Mouse (Mus musculus): ENCODE results near the gene Sh3bp5l. TPM values are rescaled to one million over a fixed set of nuclear protein-coding genes. Genes with fewer than 3 reads are reported as not detected.
A peak's percentile ranks its signal among the peaks of the same experiment; 100 is the strongest.

The Sh3bp5l gene
- 3.4 and 5.6 TPM in 2 replicates for polyA plus RNA-seq (2012)

- Histone ChIP-seq H3K36me3 (ENCODE audit: control insufficient read depth) (peaks cover 77% of the 10 kb centered on the region), H3K4me1 (ENCODE audit: control insufficient read depth) (peaks cover 71% of the 10 kb centered on the region), H3K4me3 (replicated peaks) (peak within 1 kb of the TSS; percentile 68), H3K27me3 (ENCODE audit: control insufficient read depth) (no peaks in the 10 kb centered on the region), H3K9me3 (ENCODE audit: control insufficient read depth, low read length) (peaks cover 4% of the 10 kb centered on the region; the same call in 1 of the 2 replicates)
- TF ChIP-seq GATA1 (IDR thresholded peaks at IDR 0.05; ENCODE audit: low read length) (no peak), TAL1 (IDR thresholded peaks at IDR 0.05; ENCODE audit: low read length) (no peak)
Observed at GRCm38 (mm10) chr11:58330276-58331148, at the start of gene Sh3bp5l, which contains the start of gene Zfp672. Sh3bp5l (plus strand) TSS chr11:58330724. Zfp672 (minus strand) TSS chr11:58330339.

GRCm38 (mm10) chr11:58281970-58282496 lies 48.5 kb upstream of the Sh3bp5l start:
- Histone ChIP-seq H3K36me3 (ENCODE audit: control insufficient read depth) (no peaks in the 10 kb centered on the region), H3K27me3 (ENCODE audit: control insufficient read depth) (peaks cover 10% of the 10 kb centered on the region), H3K4me1 (ENCODE audit: control insufficient read depth) (no peaks in the 10 kb centered on the region), H3K9me3 (ENCODE audit: control insufficient read depth, low read length) (no peaks in the 10 kb centered on the region), H3K4me3 (replicated peaks) (no peak overlapping the region)
- no peak for TF ChIP-seq GATA1 (IDR thresholded peaks at IDR 0.05; ENCODE audit: low read length)
- no peak for TF ChIP-seq TAL1 (IDR thresholded peaks at IDR 0.05; ENCODE audit: low read length)

GRCm38 (mm10) chr11:58282518-58282917 lies 48.0 kb upstream of the Sh3bp5l start:
- no peaks in the 10 kb centered on the region for H3K36me3 ChIP-seq (ENCODE audit: control insufficient read depth)
- no peaks in the 10 kb centered on the region for H3K9me3 ChIP-seq (ENCODE audit: control insufficient read depth, low read length)
- no peaks in the 10 kb centered on the region for H3K4me1 ChIP-seq (ENCODE audit: control insufficient read depth)
- peaks cover 10% of the 10 kb centered on the region for H3K27me3 ChIP-seq (ENCODE audit: control insufficient read depth)
- TF ChIP-seq TAL1 (IDR thresholded peaks at IDR 0.05; ENCODE audit: low read length): no peak
- no peak for TF ChIP-seq GATA1 (IDR thresholded peaks at IDR 0.05; ENCODE audit: low read length)
- H3K4me3 ChIP-seq (replicated peaks): no peak overlapping the region

GRCm38 (mm10) chr11:58289992-58290682 lies 40.4 kb upstream of the Sh3bp5l start:
- Histone ChIP-seq H3K4me1 (ENCODE audit: control insufficient read depth) (peaks cover 6% of the 10 kb centered on the region), H3K9me3 (ENCODE audit: control insufficient read depth, low read length) (no peaks in the 10 kb centered on the region), H3K27me3 (ENCODE audit: control insufficient read depth) (peaks cover 6% of the 10 kb centered on the region), H3K36me3 (ENCODE audit: control insufficient read depth) (no peaks in the 10 kb centered on the region), H3K4me3 (replicated peaks) (no peak overlapping the region)
- TF ChIP-seq TAL1 (IDR thresholded peaks at IDR 0.05; ENCODE audit: low read length): no peak
- no peak for TF ChIP-seq GATA1 (IDR thresholded peaks at IDR 0.05; ENCODE audit: low read length)

GRCm38 (mm10) chr11:58290812-58291211 lies 39.7 kb upstream of the Sh3bp5l start:
- Histone ChIP-seq H3K9me3 (ENCODE audit: control insufficient read depth, low read length) (no peaks in the 10 kb centered on the region), H3K36me3 (ENCODE audit: control insufficient read depth) (no peaks in the 10 kb centered on the region), H3K27me3 (ENCODE audit: control insufficient read depth) (peaks cover 6% of the 10 kb centered on the region), H3K4me1 (ENCODE audit: control insufficient read depth) (peaks cover 6% of the 10 kb centered on the region), H3K4me3 (replicated peaks) (no peak overlapping the region)
- TF ChIP-seq TAL1 (IDR thresholded peaks at IDR 0.05; ENCODE audit: low read length) (no peak), GATA1 (IDR thresholded peaks at IDR 0.05; ENCODE audit: low read length) (no peak)

GRCm38 (mm10) chr11:58292791-58293190 lies 37.7 kb upstream of the Sh3bp5l start:
- Histone ChIP-seq H3K9me3 (ENCODE audit: control insufficient read depth, low read length) (no peaks in the 10 kb centered on the region), H3K4me3 (replicated peaks) (no peak overlapping the region), H3K27me3 (ENCODE audit: control insufficient read depth) (no peaks in the 10 kb centered on the region; the same call in 1 of the 2 replicates), H3K4me1 (ENCODE audit: control insufficient read depth) (peaks cover 6% of the 10 kb centered on the region), H3K36me3 (ENCODE audit: control insufficient read depth) (no peaks in the 10 kb centered on the region)
- no peak for TF ChIP-seq GATA1 (IDR thresholded peaks at IDR 0.05; ENCODE audit: low read length)
- no peak for TF ChIP-seq TAL1 (IDR thresholded peaks at IDR 0.05; ENCODE audit: low read length)

DNA sequence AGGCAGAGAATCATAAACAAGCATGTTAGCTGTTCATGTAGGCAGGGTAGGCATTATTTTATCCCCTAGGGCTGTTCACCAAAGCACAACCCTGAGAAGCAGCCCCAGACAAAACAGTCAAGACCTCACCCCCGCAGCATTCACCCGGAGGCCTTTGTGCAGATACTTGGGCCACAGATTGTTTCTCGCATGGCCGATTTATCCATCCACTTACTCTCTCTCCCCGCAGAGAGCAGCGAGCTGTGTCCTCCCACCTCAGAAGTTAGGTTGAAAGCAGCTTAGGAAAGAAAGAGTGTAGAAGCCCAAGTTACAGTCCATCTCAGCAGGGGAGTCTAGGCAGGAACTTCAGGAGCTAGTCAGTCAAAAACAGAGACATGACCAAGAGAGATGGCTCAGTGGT lies 33.1 kb upstream of the Sh3bp5l start:
- H3K36me3 ChIP-seq (ENCODE audit: control insufficient read depth): no peaks in the 10 kb centered on the region
- no peak overlapping the region for H3K4me3 ChIP-seq (replicated peaks)
- H3K4me1 ChIP-seq (ENCODE audit: control insufficient read depth): peaks cover 23% of the 10 kb centered on the region
- no peaks in the 10 kb centered on the region for H3K9me3 ChIP-seq (ENCODE audit: control insufficient read depth, low read length)
- no peaks in the 10 kb centered on the region for H3K27me3 ChIP-seq (ENCODE audit: control insufficient read depth)
- TF ChIP-seq GATA1 (IDR thresholded peaks at IDR 0.05; ENCODE audit: low read length) (no peak), TAL1 (IDR thresholded peaks at IDR 0.05; ENCODE audit: low read length) (no peak)

DNA sequence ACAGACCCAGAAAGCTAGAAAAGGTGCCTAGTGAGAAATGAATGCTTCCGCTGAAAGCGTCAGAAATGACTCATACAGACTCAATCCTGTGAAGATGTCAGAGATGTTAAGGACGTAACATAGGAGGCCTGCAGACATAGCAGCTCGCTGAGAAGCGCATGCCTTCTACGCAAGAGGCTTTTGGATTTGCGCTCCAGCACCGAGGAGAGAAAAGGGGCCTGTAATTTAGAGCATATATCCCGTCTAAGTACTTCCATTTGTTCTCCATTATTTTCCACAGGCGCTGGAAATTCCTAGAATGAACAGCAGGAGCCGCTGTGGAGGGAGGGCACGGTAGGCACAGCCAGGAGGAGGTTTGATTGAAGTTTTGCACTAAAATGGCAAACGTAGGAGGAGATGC lies 29.5 kb upstream of the Sh3bp5l start:
- peak overlapping the region; percentile 72 for H3K4me3 ChIP-seq (replicated peaks)
- H3K9me3 ChIP-seq (ENCODE audit: control insufficient read depth, low read length): no peaks in the 10 kb centered on the region
- no peaks in the 10 kb centered on the region for H3K27me3 ChIP-seq (ENCODE audit: control insufficient read depth)
- H3K36me3 ChIP-seq (ENCODE audit: control insufficient read depth): no peaks in the 10 kb centered on the region
- TF ChIP-seq TAL1 (IDR thresholded peaks at IDR 0.05; ENCODE audit: low read length): no peak
- TF ChIP-seq GATA1 (IDR thresholded peaks at IDR 0.05; ENCODE audit: low read length): no peak
- peaks cover 31% of the 10 kb centered on the region for H3K4me1 ChIP-seq (ENCODE audit: control insufficient read depth)
